Mouse (Mus musculus) MEL (cell line): ENCODE results near the gene Apod.

Experiments
- BHLHE40 ChIP-seq: IDR thresholded peaks from 2 replicates; pipeline ENCODE4 v1.6.1; 2012; ENCODE audit warnings: low read depth, mild to moderate bottlenecking, inconsistent platforms, low read length, improper control_type of control experiment, borderline replicate concordance
- CHD2 ChIP-seq: IDR thresholded peaks from 2 replicates; pipeline ENCODE4 v1.6.1; 2011; ENCODE audit warnings: low read length, improper control_type of control experiment
- CTCF ChIP-seq, 3 experiments: IDR thresholded peaks in 2 of 3; conservative IDR thresholded peaks in 1 of 3; 2 replicates each; pipeline ENCODE4 v1.5.1; 2011 to 2012; ENCODE audit warnings: low read length in 3 of 3, low read depth in 2 of 3, mild to moderate bottlenecking in 2 of 3, improper control_type of control experiment in 1 of 3, inconsistent platforms in 1 of 3, mixed read lengths in 1 of 3, moderate library complexity in 1 of 3; ENCODE audit not compliant: control insufficient read depth in 1 of 3, insufficient read depth in 1 of 3, poor library complexity in 1 of 3, severe bottlenecking in 1 of 3
- E2F4 ChIP-seq: IDR thresholded peaks from 2 replicates; pipeline ENCODE4 v1.6.1; 2011; ENCODE audit warnings: low read depth, low read length, improper control_type of control experiment, borderline replicate concordance
- EP300 ChIP-seq, 2 experiments: IDR thresholded peaks; 2 replicates each; pipeline ENCODE4 v1.6.1; 2011; ENCODE audit warnings: improper control_type of control experiment in 2 of 2, low read length in 2 of 2, low read depth in 1 of 2, mild to moderate bottlenecking in 1 of 2
- GABPA ChIP-seq: IDR thresholded peaks from 2 replicates; pipeline ENCODE4 v1.6.1; 2012; ENCODE audit warnings: low read depth, mild to moderate bottlenecking, inconsistent platforms, low read length, improper control_type of control experiment, moderate library complexity
- MXI1 ChIP-seq: IDR thresholded peaks from 2 replicates; pipeline ENCODE4 v1.6.1; 2011; ENCODE audit warnings: mild to moderate bottlenecking, low read depth, low read length, improper control_type of control experiment
- TCF12 ChIP-seq: IDR thresholded peaks from 2 replicates; pipeline ENCODE4 v1.6.1; 2014; ENCODE audit warnings: low read depth, mild to moderate bottlenecking, inconsistent platforms, low read length, improper control_type of control experiment, moderate library complexity
- USF2 ChIP-seq, 2 experiments: IDR thresholded peaks; 2 replicates each; pipeline ENCODE4 v1.6.1; 2011 to 2012; ENCODE audit warnings: improper control_type of control experiment in 2 of 2, low read length in 2 of 2, borderline replicate concordance in 1 of 2, inconsistent platforms in 1 of 2, low read depth in 1 of 2, mild to moderate bottlenecking in 1 of 2; ENCODE audit not compliant: insufficient read depth in 1 of 2
- ZC3H11A ChIP-seq: IDR thresholded peaks from 2 replicates; pipeline ENCODE4 v1.6.1; 2012; ENCODE audit warnings: low read depth, mild to moderate bottlenecking, inconsistent platforms, low read length, improper control_type of control experiment
- ZMIZ1 ChIP-seq: IDR thresholded peaks from 2 replicates; pipeline ENCODE4 v1.6.1; 2012; ENCODE audit warnings: low read depth, mild to moderate bottlenecking, inconsistent platforms, low read length, improper control_type of control experiment, moderate library complexity

GRCm38 (mm10) chr16:31337956-31338355 is 23.3 kb upstream of the Apod start:
- no peak for TF ChIP-seq CTCF (IDR thresholded peaks at IDR 0.05 in 2 of 3, conservative IDR thresholded peaks at IDR 0.05 in 1 of 3; ENCODE audit: control insufficient read depth in 1 of 3, insufficient read depth in 1 of 3, low read depth in 2 of 3, low read length in 3 of 3, poor library complexity in 1 of 3, severe bottlenecking in 1 of 3)
- TF ChIP-seq USF2 (IDR thresholded peaks at IDR 0.05; ENCODE audit: borderline replicate concordance in 1 of 2, insufficient read depth in 1 of 2, low read depth in 1 of 2, low read length in 2 of 2): no peak
- TF ChIP-seq EP300 (IDR thresholded peaks at IDR 0.05; ENCODE audit: low read depth in 1 of 2, low read length in 2 of 2): no peak
- no peak for TF ChIP-seq BHLHE40
- no peak for TF ChIP-seq ZMIZ1
- TF ChIP-seq GABPA: no peak
- no peak for TF ChIP-seq E2F4
- no peak for TF ChIP-seq CHD2
- TF ChIP-seq ZC3H11A: no peak
- TF ChIP-seq TCF12: no peak
- no peak for TF ChIP-seq MXI1
